Mouse (Mus musculus): Measurements from ENCODE around the gene Dtl. TPM values are rescaled to one million over a fixed set of nuclear protein-coding genes. Genes with fewer than 3 reads are reported as not detected.

Dtl gene
- total RNA-seq, 1 experiment = 43.6 TPM

- no peak overlapping the region for H3K9ac ChIP-seq (ENCODE audit: insufficient read depth, low read depth, low read length, poor library complexity, severe bottlenecking)
- no peaks in the 10 kb centered on the region for H3K4me1 ChIP-seq (ENCODE audit: control insufficient read depth in 2 of 2, insufficient read depth in 2 of 2, low read length in 2 of 2, poor library complexity in 1 of 2)
- in situ Hi-C loops (cut with MboI; ENCODE audit: low sequenced_read_pairs in 2 of 2, unreplicated experiment in 2 of 2) = no loop called here
- TF ChIP-seq CHD2 (IDR thresholded peaks at IDR 0.05; ENCODE audit: low read depth, low read length) (no peak), HCFC1 (IDR thresholded peaks at IDR 0.05; ENCODE audit: borderline replicate concordance, insufficient read depth, low read length) (no peak), ZNF384 (IDR thresholded peaks at IDR 0.05; ENCODE audit: low read depth, low read length) (no peak), MAFK (IDR thresholded peaks at IDR 0.05; ENCODE audit: insufficient read depth, low read depth, low read length) (no peak), ZC3H11A (IDR thresholded peaks at IDR 0.05; ENCODE audit: borderline replicate concordance, low read depth, low read length) (no peak)
- no peak for DNase-seq (ENCODE audit: low read depth, low spot score)
- no peaks in the 10 kb centered on the region for H3K36me3 ChIP-seq (ENCODE audit: control insufficient read depth, insufficient read depth, low read length, poor library complexity, severe bottlenecking)
- H3K27ac ChIP-seq (ENCODE audit: insufficient read depth, low read depth, low read length, poor library complexity, severe bottlenecking) = no peak overlapping the region
- no peaks in the 10 kb centered on the region for H3K9me3 ChIP-seq (ENCODE audit: control insufficient read depth, insufficient read depth, low read depth, low read length)
- H3K4me3 ChIP-seq (ENCODE audit: insufficient read depth in 1 of 2, low read depth in 1 of 2, low read length in 2 of 2, poor library complexity in 1 of 2, severe bottlenecking in 1 of 2) = no peak overlapping the region
Measured at GRCm38 (mm10) chr1:191490446-191490845, 84.9 kb downstream of the Dtl start.

Other genes starting within 250 kb of the Dtl start
- 9.9 and 12.7 TPM in 2 replicates for gene Tmem206, start 249.6 kb downstream of the Dtl start, total RNA-seq (2012; rRNA removed)
- gene Ppp2r5a, start 172.3 kb downstream of the Dtl start, total RNA-seq (2012; rRNA removed) = 47.3 and 47.5 TPM in 2 replicates
- 32.1 and 33.1 TPM in 2 replicates for gene Ints7, start 92 bp upstream of the Dtl start, total RNA-seq (2012; rRNA removed)
- gene Lpgat1, start 142.3 kb upstream of the Dtl start, total RNA-seq (2012; rRNA removed) = 18.5 and 20.7 TPM in 2 replicates
- 48.4 and 50.5 TPM in 2 replicates for gene Nek2, start 245.9 kb upstream of the Dtl start, total RNA-seq (2012; rRNA removed)